Mouse (Mus musculus): ENCODE measurements at regions not wholly inside any gene's neighbourhood (a gene's known extent, or its start where the extent isn't known, plus 50 kb on each side); places are given as distances from the start of the nearest gene placed in this dataset.

DNA sequence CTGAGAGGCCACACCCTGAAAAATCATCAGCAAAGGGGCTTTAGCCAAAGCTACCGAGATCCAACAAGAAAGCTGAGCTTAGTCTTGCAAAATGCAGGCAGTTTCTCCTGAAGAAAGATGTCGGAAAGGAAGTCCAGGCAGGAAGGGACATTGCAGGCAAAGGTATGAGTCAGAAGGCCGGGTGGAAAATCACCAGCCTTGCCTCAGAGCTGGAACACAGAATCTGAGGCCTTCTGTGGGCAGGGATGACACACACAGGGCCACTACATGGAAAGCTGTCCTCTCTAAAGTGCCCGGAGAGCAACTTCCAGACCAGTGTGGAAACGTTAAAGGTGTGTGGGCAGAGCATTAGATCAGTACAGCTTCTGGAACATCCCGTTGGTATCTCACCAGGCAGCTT is 438.5 kb downstream of the Vrk1 start:
- TF ChIP-seq CTCF (IDR thresholded peaks at IDR 0.05; ENCODE audit: control insufficient read depth, insufficient read depth, insufficient replicate concordance, low read depth, low read length) (no peak), POLR2A (IDR thresholded peaks at IDR 0.05; ENCODE audit: control insufficient read depth, low read depth, low read length) (no peak)

Measured in testis, adult 2 months (tissue).